Mouse (Mus musculus): ENCODE measurements around the gene Mapk13.

GRCm38 (mm10) chr17:28736486-28736885, 32.6 kb upstream of the Mapk13 start:
- TF ChIP-seq CTCF (IDR thresholded peaks at IDR 0.05; ENCODE audit: low read depth, low read length) (no peak), POLR2A (IDR thresholded peaks at IDR 0.05; ENCODE audit: insufficient read depth, low read length) (no peak), EP300 (IDR thresholded peaks at IDR 0.05; ENCODE audit: insufficient read depth, low read depth, low read length) (no peak)
